Mouse (Mus musculus): ENCODE data around the gene Snd1. TPM values are rescaled to one million over a fixed set of nuclear protein-coding genes. Genes with fewer than 3 reads are reported as not detected.

Gene Snd1
- polyA plus RNA-seq, 1 experiment from 2014 or later = 104 TPM

DNA sequence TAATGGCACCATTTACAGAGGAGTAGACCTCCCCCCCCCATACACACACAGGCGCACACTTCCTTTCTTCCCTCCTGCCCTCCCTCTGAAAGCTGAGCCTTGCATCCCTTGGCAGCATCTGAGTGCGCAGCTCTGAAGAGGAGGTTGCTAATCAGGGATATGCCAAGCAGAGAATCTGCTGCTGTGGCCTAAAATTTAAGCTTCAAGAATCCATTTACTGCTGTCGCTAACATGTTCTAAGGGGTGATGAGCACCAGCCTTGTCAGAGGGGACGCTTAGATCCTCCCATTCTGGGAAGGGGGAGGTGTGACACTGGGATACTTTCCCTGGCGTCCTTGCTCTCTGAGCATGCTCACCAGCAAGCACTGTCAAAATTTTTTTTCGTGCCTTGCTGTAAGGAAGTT, 67.4 kb downstream of the Snd1 start:
- Histone ChIP-seq H3K4me1 (replicated peaks; ENCODE audit: control insufficient read depth, insufficient read depth, low read length) (no peaks in the 10 kb centered on the region), H3K27ac (ENCODE audit: low read depth, low read length) (no peak overlapping the region), H3K4me3 (ENCODE audit: low read depth, low read length) (no peak overlapping the region), H3K4me2 (ENCODE audit: low read depth, low read length, severe bottlenecking) (no peak overlapping the region), H3K9ac (ENCODE audit: low read length) (no peak overlapping the region), H3K27me3 (ENCODE audit: control insufficient read depth, insufficient read depth, low read length) (no peaks in the 10 kb centered on the region), H3K36me3 (ENCODE audit: control insufficient read depth, insufficient read depth, low read length) (no peaks in the 10 kb centered on the region), H3K9me3 (ENCODE audit: control insufficient read depth, low read length) (no peaks in the 10 kb centered on the region)
- no peak for ATAC-seq (replicated peaks; ENCODE audit: low FRiP score)
- 80% methylated on average over 6 of the region's 6 CpGs for WGBS
- no peak for DNase-seq (ENCODE audit: low spot score)

DNA sequence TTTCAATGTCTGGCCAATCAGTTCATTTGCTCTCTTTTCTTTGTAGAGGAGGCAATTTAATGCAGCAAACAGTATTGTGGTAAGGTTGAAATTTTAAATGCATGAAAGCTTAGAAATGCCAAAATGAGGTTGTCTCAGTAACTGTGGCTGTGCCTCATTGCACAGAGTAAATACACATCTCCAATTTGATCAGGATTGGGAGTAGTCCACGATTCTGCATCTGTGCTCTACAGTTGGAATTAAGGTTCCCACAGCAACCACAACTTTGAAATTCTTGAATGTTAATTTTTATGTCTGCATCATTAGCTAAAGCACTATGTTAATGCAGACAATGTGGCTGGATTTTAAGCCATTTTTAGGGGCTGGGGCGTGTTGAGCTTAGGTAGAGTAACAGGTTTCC, 72.0 kb downstream of the Snd1 start:
- no peaks in the 10 kb centered on the region for H3K9me3 ChIP-seq (ENCODE audit: control insufficient read depth, low read length)
- H3K4me3 ChIP-seq (ENCODE audit: low read depth, low read length) = no peak overlapping the region
- ATAC-seq (replicated peaks; ENCODE audit: low FRiP score) (no peak), DNase-seq (ENCODE audit: low spot score) (no peak)
- WGBS = 91% methylated on average over 2 of the region's 2 CpGs
- no peak overlapping the region for H3K4me2 ChIP-seq (ENCODE audit: low read depth, low read length, severe bottlenecking)
- no peak overlapping the region for H3K27ac ChIP-seq (ENCODE audit: low read depth, low read length)
- H3K36me3 ChIP-seq (ENCODE audit: control insufficient read depth, insufficient read depth, low read length) = no peaks in the 10 kb centered on the region
- no peaks in the 10 kb centered on the region; the same call in 1 of the 2 replicates for H3K4me1 ChIP-seq (replicated peaks; ENCODE audit: control insufficient read depth, insufficient read depth, low read length)
- H3K9ac ChIP-seq (ENCODE audit: low read length) = no peak overlapping the region
- H3K27me3 ChIP-seq (ENCODE audit: control insufficient read depth, insufficient read depth, low read length) = no peaks in the 10 kb centered on the region

DNA sequence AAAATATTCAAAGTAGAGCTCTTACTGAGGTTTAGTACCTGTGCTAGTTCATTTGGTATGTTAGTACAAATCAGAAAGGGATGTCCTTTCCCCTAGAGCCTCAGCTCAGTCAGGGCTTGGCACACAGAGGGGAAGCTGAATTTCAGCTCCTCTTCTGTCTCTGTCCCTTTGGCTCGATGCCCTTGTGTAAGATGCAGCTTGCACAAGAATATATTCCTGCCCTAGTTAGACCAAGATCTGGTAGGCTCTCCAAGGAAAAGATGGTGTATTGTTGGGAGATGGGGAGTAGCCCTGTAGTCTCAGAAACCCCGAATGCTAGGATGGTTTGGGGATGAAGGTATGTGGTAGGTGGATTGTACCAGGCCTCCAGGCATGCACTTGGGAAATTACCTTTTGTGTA, 74.4 kb downstream of the Snd1 start:
- no peaks in the 10 kb centered on the region for H3K9me3 ChIP-seq (ENCODE audit: control insufficient read depth, low read length)
- WGBS = 85% methylated on average over 2 of the region's 2 CpGs
- H3K9ac ChIP-seq (ENCODE audit: low read length) = no peak overlapping the region
- no peak overlapping the region for H3K4me2 ChIP-seq (ENCODE audit: low read depth, low read length, severe bottlenecking)
- no peaks in the 10 kb centered on the region for H3K36me3 ChIP-seq (ENCODE audit: control insufficient read depth, insufficient read depth, low read length)
- no peak overlapping the region for H3K4me3 ChIP-seq (ENCODE audit: low read depth, low read length)
- ATAC-seq (replicated peaks; ENCODE audit: low FRiP score) (no peak), DNase-seq (ENCODE audit: low spot score) (no peak)
- no peaks in the 10 kb centered on the region; the same call in 1 of the 2 replicates for H3K4me1 ChIP-seq (replicated peaks; ENCODE audit: control insufficient read depth, insufficient read depth, low read length)
- H3K27me3 ChIP-seq (ENCODE audit: control insufficient read depth, insufficient read depth, low read length) = no peaks in the 10 kb centered on the region
- no peak overlapping the region for H3K27ac ChIP-seq (ENCODE audit: low read depth, low read length)

DNA sequence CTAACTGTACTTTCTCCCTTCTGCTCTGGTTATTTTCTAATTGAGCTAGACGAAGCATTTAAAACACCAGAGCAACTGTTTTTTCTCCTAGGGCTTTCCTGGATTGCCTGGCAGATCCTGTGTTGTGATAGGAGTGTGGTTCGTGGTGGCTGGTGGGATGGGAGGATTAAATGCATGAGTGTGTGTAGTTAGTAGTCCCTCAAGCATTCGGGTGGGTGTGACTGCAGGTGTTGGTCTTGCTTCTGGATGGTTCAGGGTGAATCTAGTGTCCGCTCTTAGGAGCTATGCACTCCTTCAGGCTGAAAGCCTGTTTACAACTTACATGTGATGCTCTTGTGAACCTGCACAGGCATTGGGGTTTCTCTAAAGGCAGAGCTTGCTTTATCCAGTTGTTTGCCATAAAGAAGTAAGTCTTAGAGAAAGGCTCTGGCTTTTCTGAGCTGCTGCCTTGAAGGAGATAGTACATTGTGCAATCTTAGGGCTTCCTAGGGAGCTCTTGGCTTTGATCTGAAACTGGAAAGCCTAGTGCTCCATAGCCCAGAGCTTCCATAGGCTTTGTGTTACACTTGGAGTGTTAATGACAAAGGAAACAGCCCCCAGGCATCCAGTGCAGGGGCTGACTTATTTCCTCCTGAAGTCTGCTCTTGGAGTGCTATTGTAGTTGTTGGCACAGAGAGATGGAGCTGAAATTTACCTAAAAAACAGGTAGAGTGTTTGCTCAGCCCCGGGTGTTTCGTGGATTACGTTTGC, 75.5 kb downstream of the Snd1 start:
- no peak overlapping the region for H3K27ac ChIP-seq (ENCODE audit: low read depth, low read length)
- no peak overlapping the region for H3K9ac ChIP-seq (ENCODE audit: low read length)
- H3K4me3 ChIP-seq (ENCODE audit: low read depth, low read length) = no peak overlapping the region
- H3K4me1 ChIP-seq (replicated peaks; ENCODE audit: control insufficient read depth, insufficient read depth, low read length) = no peaks in the 10 kb centered on the region; the same call in 1 of the 2 replicates
- no peaks in the 10 kb centered on the region for H3K9me3 ChIP-seq (ENCODE audit: control insufficient read depth, low read length)
- no peaks in the 10 kb centered on the region for H3K27me3 ChIP-seq (ENCODE audit: control insufficient read depth, insufficient read depth, low read length)
- H3K4me2 ChIP-seq (ENCODE audit: low read depth, low read length, severe bottlenecking) = no peak overlapping the region
- DNase-seq (ENCODE audit: low spot score) (no peak), ATAC-seq (replicated peaks; ENCODE audit: low FRiP score) (no peak)
- WGBS = 73% methylated on average over 7 of the region's 7 CpGs
- H3K36me3 ChIP-seq (ENCODE audit: control insufficient read depth, insufficient read depth, low read length) = no peaks in the 10 kb centered on the region

DNA sequence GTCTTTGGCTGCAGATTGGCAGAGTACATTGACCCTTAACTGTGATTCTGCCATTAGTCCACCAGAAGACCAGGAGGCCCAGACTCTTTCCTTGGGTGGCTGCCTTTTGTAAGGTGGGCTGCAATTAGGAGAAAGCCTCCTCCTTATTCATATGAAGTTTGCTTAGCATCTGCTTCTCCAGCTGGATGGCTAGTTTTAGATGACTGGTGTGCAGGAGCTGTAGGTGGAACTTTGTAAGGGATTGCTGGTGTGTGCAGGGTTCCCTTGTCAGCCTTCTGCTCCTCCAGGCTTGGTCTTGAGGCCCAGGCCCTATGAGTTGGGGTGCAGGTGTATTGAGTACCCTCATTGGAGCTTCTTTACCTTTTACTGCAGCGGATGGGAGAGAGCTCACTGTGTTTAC, 79.5 kb downstream of the Snd1 start:
- Histone ChIP-seq H3K4me3 (ENCODE audit: low read depth, low read length) (no peak overlapping the region), H3K4me2 (ENCODE audit: low read depth, low read length, severe bottlenecking) (no peak overlapping the region), H3K27me3 (ENCODE audit: control insufficient read depth, insufficient read depth, low read length) (no peaks in the 10 kb centered on the region), H3K27ac (ENCODE audit: low read depth, low read length) (no peak overlapping the region), H3K4me1 (replicated peaks; ENCODE audit: control insufficient read depth, insufficient read depth, low read length) (no peaks in the 10 kb centered on the region; the same call in 1 of the 2 replicates), H3K36me3 (ENCODE audit: control insufficient read depth, insufficient read depth, low read length) (no peaks in the 10 kb centered on the region), H3K9ac (ENCODE audit: low read length) (no peak overlapping the region), H3K9me3 (ENCODE audit: control insufficient read depth, low read length) (no peaks in the 10 kb centered on the region)
- ATAC-seq (replicated peaks; ENCODE audit: low FRiP score) (no peak), DNase-seq (ENCODE audit: low spot score) (no peak)
- 95% methylated on average over 1 of the region's 1 CpGs for WGBS

DNA sequence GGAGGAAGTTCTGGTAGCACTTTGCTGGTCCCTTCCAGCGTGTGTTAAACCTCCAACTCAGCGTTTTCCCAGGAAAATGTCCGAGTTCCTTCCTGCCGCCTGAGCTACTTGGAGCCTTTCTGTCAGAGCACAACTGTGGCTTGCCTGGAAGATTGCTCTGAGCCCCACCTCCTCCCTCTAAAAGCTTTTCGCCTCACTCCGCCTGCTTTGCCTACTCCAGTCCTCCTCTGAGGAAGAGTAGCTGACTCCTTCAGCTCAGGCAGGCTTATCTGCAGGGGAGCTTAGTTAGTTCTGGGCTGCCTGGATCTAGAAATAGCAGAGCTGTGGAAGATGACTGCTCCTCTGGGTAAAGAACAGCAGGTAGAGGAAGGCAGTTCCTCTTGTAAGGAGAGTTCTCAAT, 80.1 kb downstream of the Snd1 start:
- H3K27ac ChIP-seq (ENCODE audit: low read depth, low read length) = no peak overlapping the region
- H3K9me3 ChIP-seq (ENCODE audit: control insufficient read depth, low read length) = no peaks in the 10 kb centered on the region
- H3K4me2 ChIP-seq (ENCODE audit: low read depth, low read length, severe bottlenecking) = no peak overlapping the region
- DNase-seq (ENCODE audit: low spot score) (no peak), ATAC-seq (replicated peaks; ENCODE audit: low FRiP score) (no peak)
- 74% methylated on average over 6 of the region's 6 CpGs for WGBS
- H3K9ac ChIP-seq (ENCODE audit: low read length) = no peak overlapping the region
- no peaks in the 10 kb centered on the region; the same call in 1 of the 2 replicates for H3K4me1 ChIP-seq (replicated peaks; ENCODE audit: control insufficient read depth, insufficient read depth, low read length)
- no peaks in the 10 kb centered on the region for H3K36me3 ChIP-seq (ENCODE audit: control insufficient read depth, insufficient read depth, low read length)
- no peak overlapping the region for H3K4me3 ChIP-seq (ENCODE audit: low read depth, low read length)
- H3K27me3 ChIP-seq (ENCODE audit: control insufficient read depth, insufficient read depth, low read length) = no peaks in the 10 kb centered on the region

DNA sequence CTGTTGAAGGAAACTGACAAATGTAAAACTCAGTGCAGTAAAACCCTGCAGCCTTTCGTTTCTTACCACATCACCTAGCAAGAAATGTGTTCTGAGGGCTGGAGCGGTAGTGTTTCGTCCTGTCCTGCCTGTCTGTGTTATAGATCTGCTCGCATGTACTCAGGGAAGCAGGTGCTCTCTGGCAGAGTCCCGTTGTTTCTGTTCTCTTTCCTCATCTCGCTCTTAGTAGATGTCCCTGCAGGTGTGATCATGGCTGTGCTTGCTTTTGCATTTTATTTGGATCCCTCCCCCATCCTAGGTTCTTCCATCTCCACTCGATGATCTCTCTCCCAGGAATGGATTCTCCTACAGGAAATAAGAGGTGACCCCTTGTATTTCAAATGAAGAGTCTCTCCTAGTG, 80.5 kb downstream of the Snd1 start:
- Histone ChIP-seq H3K27me3 (ENCODE audit: control insufficient read depth, insufficient read depth, low read length) (no peaks in the 10 kb centered on the region), H3K9ac (ENCODE audit: low read length) (no peak overlapping the region), H3K27ac (ENCODE audit: low read depth, low read length) (no peak overlapping the region), H3K36me3 (ENCODE audit: control insufficient read depth, insufficient read depth, low read length) (no peaks in the 10 kb centered on the region), H3K4me3 (ENCODE audit: low read depth, low read length) (no peak overlapping the region), H3K4me1 (replicated peaks; ENCODE audit: control insufficient read depth, insufficient read depth, low read length) (no peaks in the 10 kb centered on the region; the same call in 1 of the 2 replicates), H3K4me2 (ENCODE audit: low read depth, low read length, severe bottlenecking) (no peak overlapping the region), H3K9me3 (ENCODE audit: control insufficient read depth, low read length) (no peaks in the 10 kb centered on the region)
- no peak for DNase-seq (ENCODE audit: low spot score)
- WGBS = 94% methylated on average over 7 of the region's 7 CpGs
- no peak for ATAC-seq (replicated peaks; ENCODE audit: low FRiP score)

DNA sequence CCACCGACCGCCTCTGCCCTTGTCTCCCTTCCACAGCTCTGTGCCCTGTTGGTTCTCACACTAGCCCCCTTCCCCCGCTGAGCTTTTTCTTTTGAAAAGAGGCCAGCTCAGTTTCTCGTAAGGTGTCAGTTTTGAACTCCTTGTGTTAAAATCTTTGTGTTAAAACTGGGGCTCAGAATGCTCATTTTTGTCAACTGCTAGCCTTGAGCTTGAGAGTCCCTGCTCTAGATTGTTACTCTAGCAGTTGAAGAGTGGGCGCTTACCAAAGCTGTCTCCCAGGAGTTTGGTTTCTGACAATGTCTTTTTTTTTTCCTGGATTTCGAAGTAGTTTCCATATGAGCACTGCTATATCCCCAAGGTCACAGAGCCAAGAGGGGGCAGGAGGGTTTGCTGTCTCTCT, 82.8 kb downstream of the Snd1 start:
- no peaks in the 10 kb centered on the region for H3K4me1 ChIP-seq (replicated peaks; ENCODE audit: control insufficient read depth, insufficient read depth, low read length)
- no peak overlapping the region for H3K4me2 ChIP-seq (ENCODE audit: low read depth, low read length, severe bottlenecking)
- H3K27ac ChIP-seq (ENCODE audit: low read depth, low read length) = no peak overlapping the region
- H3K9ac ChIP-seq (ENCODE audit: low read length) = no peak overlapping the region
- H3K4me3 ChIP-seq (ENCODE audit: low read depth, low read length) = no peak overlapping the region
- ATAC-seq (replicated peaks; ENCODE audit: low FRiP score) (no peak), DNase-seq (ENCODE audit: low spot score) (no peak)
- no peaks in the 10 kb centered on the region for H3K36me3 ChIP-seq (ENCODE audit: control insufficient read depth, insufficient read depth, low read length)
- H3K27me3 ChIP-seq (ENCODE audit: control insufficient read depth, insufficient read depth, low read length) = no peaks in the 10 kb centered on the region
- 68% methylated on average over 6 of the region's 6 CpGs for WGBS
- no peaks in the 10 kb centered on the region for H3K9me3 ChIP-seq (ENCODE audit: control insufficient read depth, low read length)

DNA sequence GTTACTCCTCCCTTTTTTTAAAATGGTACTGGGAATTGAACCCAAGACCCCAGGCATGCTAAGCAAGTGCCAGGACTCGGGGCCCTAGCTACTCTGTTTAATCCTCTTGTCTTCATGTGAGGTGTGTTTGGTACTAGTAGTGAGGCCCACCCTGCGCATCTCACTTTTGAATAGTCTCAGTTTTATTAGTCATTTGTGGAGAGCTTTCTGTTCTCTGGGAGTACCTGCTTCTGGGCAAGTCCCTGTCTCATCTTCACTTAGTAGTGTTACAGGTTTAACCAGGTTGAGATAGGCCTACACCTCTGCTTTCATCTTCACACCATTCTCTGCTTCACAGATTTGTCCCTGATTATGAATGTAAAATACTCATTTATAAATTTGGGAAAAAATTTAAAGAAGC, 84.5 kb downstream of the Snd1 start:
- ATAC-seq (replicated peaks; ENCODE audit: low FRiP score) = no peak
- H3K4me3 ChIP-seq (ENCODE audit: low read depth, low read length) = no peak overlapping the region
- no peak overlapping the region for H3K4me2 ChIP-seq (ENCODE audit: low read depth, low read length, severe bottlenecking)
- 84% methylated on average over 2 of the region's 2 CpGs for WGBS
- H3K9ac ChIP-seq (ENCODE audit: low read length) = no peak overlapping the region
- no peaks in the 10 kb centered on the region for H3K9me3 ChIP-seq (ENCODE audit: control insufficient read depth, low read length)
- DNase-seq (ENCODE audit: low spot score) = no peak
- H3K27ac ChIP-seq (ENCODE audit: low read depth, low read length) = no peak overlapping the region
- no peaks in the 10 kb centered on the region for H3K4me1 ChIP-seq (replicated peaks; ENCODE audit: control insufficient read depth, insufficient read depth, low read length)
- H3K36me3 ChIP-seq (ENCODE audit: control insufficient read depth, insufficient read depth, low read length) = no peaks in the 10 kb centered on the region
- H3K27me3 ChIP-seq (ENCODE audit: control insufficient read depth, insufficient read depth, low read length) = no peaks in the 10 kb centered on the region

Data from forebrain, embryonic 11.5 days (tissue).